Mouse (Mus musculus) lung, embryonic 15.5 days (tissue): ENCODE measurements at regions not wholly inside any gene's neighbourhood (a gene's known extent, or its start where the extent isn't known, plus 50 kb on each side); places are given as distances from the start of the nearest gene placed in this dataset.
A peak's percentile ranks its signal among the peaks of the same experiment; 100 is the strongest.

ENCODE experiments used
- ATAC-seq: fragments of 200-750 bp; cut with Nextera tagmentation; 2 replicates; pipeline ENCODE4 v1.8.0; 2017; ENCODE audit warnings: moderate number of reproducible peaks, borderline replicate concordance; ENCODE audit not compliant: low FRiP score, low TSS enrichment; ENCODE audit errors: extremely low read depth
- H3K27ac ChIP-seq: fragments of 300-500 bp; sonication (generic); 2 replicates; pipeline ENCODE4 v1.5.1; 2015; ENCODE audit warnings: moderate library complexity, mild to moderate bottlenecking, inconsistent platforms
- H3K27me3 ChIP-seq: fragments of 300-500 bp; sonication (generic); 2 replicates; pipeline ENCODE4 v1.6.1; 2015; ENCODE audit warnings: inconsistent platforms
- H3K36me3 ChIP-seq: fragments of 300-500 bp; sonication (generic); 2 replicates; pipeline ENCODE4 v1.6.1; 2015; ENCODE audit warnings: inconsistent platforms
- H3K4me1 ChIP-seq: fragments of 300-500 bp; sonication (generic); 2 replicates; pipeline ENCODE4 v1.6.1; 2015; ENCODE audit warnings: inconsistent platforms
- H3K4me2 ChIP-seq: fragments of 300-500 bp; sonication (generic); 2 replicates; pipeline ENCODE4 v1.6.1; 2015; ENCODE audit warnings: inconsistent platforms, mild to moderate bottlenecking, moderate library complexity
- H3K4me3 ChIP-seq: fragments of 300-500 bp; sonication (generic); 2 replicates; pipeline ENCODE4 v1.5.1; 2015; ENCODE audit warnings: mild to moderate bottlenecking, inconsistent platforms
- H3K9ac ChIP-seq: fragments of 300-500 bp; sonication (generic); 2 replicates; pipeline ENCODE4 v1.6.1; 2015; ENCODE audit warnings: inconsistent platforms
- H3K9me3 ChIP-seq: fragments of 300-500 bp; sonication (generic); 2 replicates; pipeline ENCODE4 v1.6.1; 2016; ENCODE audit warnings: inconsistent platforms
- WGBS: fragments of 180-500 bp; shearing (Covaris S2); methylation state at CpG from one replicate; pipeline ENCODE4 v1.1.7; 2015; 5-methylcytosine and 5-hydroxymethylcytosine counted together

- no peak overlapping the region for H3K27ac ChIP-seq
- H3K4me3 ChIP-seq = 0 out of 2 replicates have a peak overlapping the region, but pooled peaks have one; percentile 1
- H3K36me3 ChIP-seq = no peaks in the 10 kb centered on the region
- H3K9me3 ChIP-seq = no peaks in the 10 kb centered on the region
- no peak overlapping the region for H3K9ac ChIP-seq
- H3K4me2 ChIP-seq = peak overlapping the region; percentile 40
- H3K4me1 ChIP-seq = no peaks in the 10 kb centered on the region
- no peaks in the 10 kb centered on the region for H3K27me3 ChIP-seq
- 56% methylated on average over 21 of the region's 21 CpGs for WGBS
- ATAC-seq = no peak
These were observed 105.2 kb upstream of the Supt20 start for GRCm38 (mm10) chr3:54587127-54587995.

DNA sequence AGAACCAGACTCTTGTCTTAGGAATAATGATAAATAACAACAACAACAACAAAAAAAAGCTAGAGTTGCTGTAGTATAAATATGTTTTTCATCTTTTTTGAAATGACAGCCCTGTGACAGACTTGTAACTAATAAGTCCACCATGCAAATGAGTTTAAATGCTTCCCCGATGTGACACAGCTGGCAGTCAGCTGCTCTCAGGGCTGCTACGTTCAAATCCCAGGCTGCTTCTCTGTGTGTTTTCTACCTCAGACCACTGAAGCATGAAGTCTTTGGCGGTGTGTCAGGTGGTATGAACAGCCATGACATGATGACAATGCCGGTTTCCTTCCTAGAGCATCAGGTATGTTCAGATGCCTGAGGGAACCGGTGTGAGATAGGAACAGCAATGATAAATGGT lies 104.4 kb upstream of the Supt20 start:
- Histone ChIP-seq H3K9me3 (no peaks in the 10 kb centered on the region), H3K4me1 (no peaks in the 10 kb centered on the region), H3K4me3 (no peak overlapping the region), H3K4me2 (no peak overlapping the region), H3K27me3 (no peaks in the 10 kb centered on the region), H3K36me3 (no peaks in the 10 kb centered on the region), H3K27ac (no peak overlapping the region), H3K9ac (no peak overlapping the region)
- no peak for ATAC-seq
- WGBS = 66% methylated on average over 5 of the region's 5 CpGs

DNA sequence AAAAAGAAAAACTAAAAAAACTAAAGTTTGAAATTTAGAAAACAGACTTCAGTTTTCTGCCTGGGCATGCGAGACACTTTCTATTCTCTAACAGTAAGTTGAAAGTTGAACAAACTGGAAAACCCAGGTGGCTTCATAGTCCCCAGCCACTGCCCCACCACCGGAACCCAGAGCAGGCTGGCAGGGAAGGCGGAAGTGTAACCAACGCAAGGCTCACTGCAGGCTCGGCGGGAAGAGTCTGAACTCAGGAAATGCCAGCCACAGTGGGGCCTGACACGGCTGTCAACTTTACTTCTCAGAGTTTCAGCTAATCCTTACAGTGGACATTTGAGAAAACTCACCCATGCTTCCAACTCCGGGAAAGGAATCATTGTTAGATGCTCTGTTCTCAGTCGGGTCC lies 102.6 kb upstream of the Supt20 start:
- no peaks in the 10 kb centered on the region for H3K4me1 ChIP-seq
- H3K4me3 ChIP-seq = no peak overlapping the region

DNA sequence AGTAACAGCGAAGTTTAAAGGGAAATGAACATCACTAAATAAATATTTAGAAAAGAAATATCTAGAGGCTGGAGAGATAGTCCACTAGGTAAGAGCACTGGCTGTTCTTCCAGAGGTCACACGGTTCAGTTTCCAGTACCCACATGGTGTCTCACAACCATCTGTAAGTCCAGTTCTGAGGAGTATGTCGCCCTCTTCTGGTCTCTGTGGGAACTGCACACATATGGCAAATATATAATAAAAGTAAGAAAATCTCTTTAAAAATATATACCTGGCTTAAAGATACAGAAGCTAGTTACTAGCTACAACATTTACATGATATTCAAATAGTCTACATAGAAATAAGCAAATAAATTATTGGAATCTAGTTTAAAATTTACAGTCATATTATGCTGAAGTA lies 101.4 kb upstream of the Supt20 start:
- no peak overlapping the region for H3K4me2 ChIP-seq

More for the DNA sequence above, 102.6 kb upstream of the Supt20 start:
- Histone ChIP-seq H3K27me3 (no peaks in the 10 kb centered on the region), H3K9me3 (no peaks in the 10 kb centered on the region), H3K36me3 (no peaks in the 10 kb centered on the region), H3K27ac (no peak overlapping the region), H3K4me2 (no peak overlapping the region), H3K9ac (no peak overlapping the region)
- 69% methylated on average over 9 of the region's 9 CpGs for WGBS
- ATAC-seq = no peak

DNA sequence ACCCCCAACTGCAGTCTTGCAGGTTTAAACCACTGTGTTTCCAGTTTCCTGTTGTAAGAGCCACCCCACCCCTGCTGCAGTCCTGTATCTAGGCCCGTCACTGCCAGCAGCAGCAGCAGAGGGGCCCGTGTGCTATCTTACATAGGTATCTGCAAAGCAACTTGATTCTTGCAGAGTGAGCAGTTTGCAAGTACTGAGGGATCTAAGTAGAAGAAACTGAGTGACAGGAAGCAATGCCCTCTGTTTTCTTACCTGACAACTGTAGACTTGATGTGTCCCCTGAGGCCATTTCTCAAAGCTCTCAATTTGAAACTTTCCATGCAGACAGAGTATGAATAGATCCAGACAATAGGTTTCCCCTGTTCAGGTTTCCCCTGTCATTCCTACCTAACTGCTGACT lies 100.5 kb upstream of the Supt20 start:
- no peaks in the 10 kb centered on the region for H3K36me3 ChIP-seq
- no peak overlapping the region for H3K4me2 ChIP-seq
- H3K4me3 ChIP-seq = no peak overlapping the region
- H3K9ac ChIP-seq = no peak overlapping the region
- no peaks in the 10 kb centered on the region for H3K27me3 ChIP-seq
- H3K4me1 ChIP-seq = no peaks in the 10 kb centered on the region
- WGBS = 77% methylated on average over 2 of the region's 2 CpGs
- no peak for ATAC-seq
- H3K27ac ChIP-seq = no peak overlapping the region
- H3K9me3 ChIP-seq = no peaks in the 10 kb centered on the region

More for the DNA sequence above, 101.4 kb upstream of the Supt20 start:
- no peak for ATAC-seq
- Histone ChIP-seq H3K9me3 (no peaks in the 10 kb centered on the region), H3K4me1 (no peaks in the 10 kb centered on the region), H3K36me3 (no peaks in the 10 kb centered on the region), H3K9ac (no peak overlapping the region), H3K4me3 (no peak overlapping the region), H3K27ac (no peak overlapping the region), H3K27me3 (no peaks in the 10 kb centered on the region)
- WGBS = 60% methylated on average over 3 of the region's 3 CpGs

- H3K27ac ChIP-seq = no peak overlapping the region
- H3K4me2 ChIP-seq = no peak overlapping the region
- no peaks in the 10 kb centered on the region for H3K36me3 ChIP-seq
- ATAC-seq = no peak
- no peaks in the 10 kb centered on the region for H3K27me3 ChIP-seq
- no peak overlapping the region for H3K4me3 ChIP-seq
- H3K4me1 ChIP-seq = no peaks in the 10 kb centered on the region
- H3K9ac ChIP-seq = no peak overlapping the region
- H3K9me3 ChIP-seq = no peaks in the 10 kb centered on the region
- 68% methylated on average over 14 of the region's 14 CpGs for WGBS
These were observed 99.8 kb upstream of the Supt20 start for GRCm38 (mm10) chr3:54592655-54593428.

DNA sequence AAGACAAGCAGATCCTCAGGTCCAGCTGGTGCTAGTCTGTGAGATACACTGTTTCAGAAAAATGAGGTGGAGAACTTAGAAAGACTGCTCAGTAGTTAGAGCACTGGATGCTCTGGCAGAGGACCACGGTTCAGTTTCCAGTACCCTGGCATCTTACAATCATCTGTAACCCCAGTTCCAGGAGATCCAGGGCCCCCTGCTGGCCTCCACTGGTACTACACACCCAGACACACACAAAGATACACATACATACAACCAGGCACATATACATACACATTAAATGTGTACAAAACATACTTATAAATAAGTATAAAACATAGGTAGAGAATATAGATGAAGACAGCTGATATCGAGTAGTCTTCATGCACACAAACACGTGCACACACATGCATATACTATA lies 97.4 kb upstream of the Supt20 start:
- Histone ChIP-seq H3K4me3 (no peak overlapping the region), H3K27me3 (no peaks in the 10 kb centered on the region), H3K4me2 (no peak overlapping the region), H3K36me3 (no peaks in the 10 kb centered on the region), H3K27ac (no peak overlapping the region), H3K4me1 (no peaks in the 10 kb centered on the region), H3K9ac (no peak overlapping the region), H3K9me3 (no peaks in the 10 kb centered on the region)
- no peak for ATAC-seq
- WGBS = 85% methylated on average over 3 of the region's 3 CpGs

DNA sequence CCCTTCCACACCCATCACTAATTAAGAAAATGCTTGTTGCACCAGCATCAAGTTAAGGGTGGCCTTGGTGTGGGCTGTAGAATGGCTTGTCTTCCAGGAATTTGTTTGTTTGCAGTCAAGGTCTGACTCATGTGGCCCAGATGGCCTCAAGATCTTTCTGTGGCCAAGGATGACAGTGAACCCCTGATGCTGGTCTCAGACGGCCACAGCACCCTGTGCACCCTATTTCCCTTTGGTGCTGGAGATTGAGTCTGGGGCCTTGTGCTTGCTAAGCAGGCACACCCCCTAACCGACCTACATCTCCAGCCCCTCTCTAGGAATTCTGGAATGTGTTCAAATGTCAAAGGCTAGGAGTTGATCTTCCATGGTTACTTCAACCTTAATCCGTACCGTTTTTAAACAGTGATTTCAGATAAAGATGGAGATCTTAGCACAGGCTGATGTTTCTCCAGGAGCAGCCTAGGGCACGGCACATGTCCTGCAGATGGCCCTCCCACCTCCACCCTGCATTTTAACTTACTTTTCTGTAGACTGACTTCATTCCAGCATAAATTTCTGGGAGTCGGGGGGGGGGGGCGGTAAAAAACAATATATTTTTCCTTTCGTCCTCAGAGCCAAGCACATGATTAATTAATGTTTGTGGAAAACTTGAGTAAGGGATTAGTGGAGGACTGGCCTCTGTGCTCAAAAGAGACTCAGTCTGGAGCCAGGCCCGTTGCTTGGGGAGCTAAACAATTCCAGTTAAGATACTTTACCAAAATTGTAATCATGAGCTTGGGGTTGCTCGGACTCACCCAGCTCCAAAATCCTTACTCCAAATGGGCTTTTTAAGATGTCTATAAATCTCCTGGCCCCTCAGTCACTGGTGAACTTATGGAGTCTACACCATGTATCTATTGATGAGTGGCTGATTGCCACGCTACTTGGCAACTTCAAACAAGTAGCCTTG lies 95.0 kb upstream of the Supt20 start:
- Histone ChIP-seq H3K4me1 (no peaks in the 10 kb centered on the region), H3K9me3 (no peaks in the 10 kb centered on the region), H3K4me3 (no peak overlapping the region), H3K36me3 (no peaks in the 10 kb centered on the region), H3K4me2 (no peak overlapping the region), H3K9ac (no peak overlapping the region), H3K27ac (no peak overlapping the region), H3K27me3 (no peaks in the 10 kb centered on the region)
- ATAC-seq = no peak
- WGBS = 63% methylated on average over 11 of the region's 11 CpGs

DNA sequence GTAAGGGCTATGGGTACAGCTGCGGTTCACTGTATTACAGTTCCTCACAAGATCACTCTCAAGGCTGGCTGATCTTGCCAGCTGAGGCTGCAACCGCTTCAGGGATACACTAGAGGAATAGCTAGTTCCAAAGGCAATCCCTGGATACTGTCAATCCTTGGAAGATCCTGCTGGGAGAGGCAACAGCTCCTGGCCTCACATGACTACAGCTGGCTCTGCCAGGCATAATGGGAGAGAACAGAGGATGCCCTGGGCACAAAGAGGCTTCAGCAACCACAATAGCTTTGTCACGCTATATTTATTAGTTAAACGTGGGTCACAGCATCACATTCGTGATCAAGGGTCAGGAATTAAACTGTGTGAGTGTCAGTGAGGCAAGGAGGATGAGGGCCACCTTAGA lies 94.3 kb upstream of the Supt20 start:
- WGBS = 76% methylated on average over 5 of the region's 5 CpGs

DNA sequence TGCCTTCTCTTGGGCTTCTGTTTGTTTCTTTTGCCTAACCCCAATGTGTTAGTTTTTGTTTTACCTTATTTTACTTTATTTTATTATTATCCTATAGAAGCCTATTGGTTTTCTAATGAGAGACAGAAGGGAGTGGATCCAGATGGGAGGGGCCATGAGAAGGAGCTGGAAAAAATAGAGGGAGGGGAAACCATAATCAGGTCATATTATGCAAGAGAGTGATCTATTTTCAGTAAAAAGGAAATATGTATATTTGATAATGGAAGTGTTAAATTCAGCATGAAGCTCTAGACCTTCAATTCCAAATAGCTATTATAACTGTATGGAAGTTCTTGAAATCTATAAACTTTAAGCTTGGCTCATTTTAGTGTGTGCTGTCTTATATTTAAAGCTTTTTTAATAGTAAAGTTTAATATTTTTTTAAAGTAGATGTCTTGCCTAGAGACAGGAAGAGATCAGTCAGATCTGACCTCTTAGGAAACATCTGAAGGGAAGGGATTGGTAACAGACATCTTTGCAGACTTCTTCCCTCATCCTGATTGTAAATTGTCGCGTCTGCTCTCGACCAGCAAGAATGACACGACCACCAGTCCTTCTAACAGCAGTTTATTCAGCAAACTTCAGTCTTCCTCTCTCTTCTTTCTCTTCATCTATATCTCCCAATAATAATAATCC lies 87.8 kb upstream of the Supt20 start:
- no peaks in the 10 kb centered on the region for H3K27me3 ChIP-seq

More for the DNA sequence above, 94.3 kb upstream of the Supt20 start:
- H3K4me3 ChIP-seq = no peak overlapping the region
- no peaks in the 10 kb centered on the region for H3K36me3 ChIP-seq
- ATAC-seq = no peak
- H3K27ac ChIP-seq = no peak overlapping the region
- H3K9ac ChIP-seq = no peak overlapping the region
- H3K27me3 ChIP-seq = no peaks in the 10 kb centered on the region
- H3K4me1 ChIP-seq = no peaks in the 10 kb centered on the region
- H3K9me3 ChIP-seq = no peaks in the 10 kb centered on the region
- no peak overlapping the region for H3K4me2 ChIP-seq

GRCm38 (mm10) chr3:54611431-54611990 lies 81.1 kb upstream of the Supt20 start:
- no peak for ATAC-seq
- no peaks in the 10 kb centered on the region for H3K4me1 ChIP-seq
- H3K4me3 ChIP-seq = no peak overlapping the region
- no peak overlapping the region for H3K27ac ChIP-seq
- no peak overlapping the region for H3K9ac ChIP-seq
- no peaks in the 10 kb centered on the region for H3K36me3 ChIP-seq
- no peaks in the 10 kb centered on the region for H3K27me3 ChIP-seq
- no peaks in the 10 kb centered on the region for H3K9me3 ChIP-seq
- WGBS = 55% methylated on average over 10 of the region's 10 CpGs
- no peak overlapping the region for H3K4me2 ChIP-seq

More for the DNA sequence above, 87.8 kb upstream of the Supt20 start:
- no peaks in the 10 kb centered on the region for H3K4me1 ChIP-seq
- no peaks in the 10 kb centered on the region for H3K36me3 ChIP-seq
- no peak overlapping the region for H3K4me3 ChIP-seq
- H3K9ac ChIP-seq = no peak overlapping the region
- no peaks in the 10 kb centered on the region for H3K9me3 ChIP-seq
- 59% methylated on average over 4 of the region's 4 CpGs for WGBS
- H3K27ac ChIP-seq = no peak overlapping the region
- H3K4me2 ChIP-seq = no peak overlapping the region
- ATAC-seq = no peak
